Comparison of ENCODE assay signal across 8 mouse cellular contexts in the genomic region with DNA sequence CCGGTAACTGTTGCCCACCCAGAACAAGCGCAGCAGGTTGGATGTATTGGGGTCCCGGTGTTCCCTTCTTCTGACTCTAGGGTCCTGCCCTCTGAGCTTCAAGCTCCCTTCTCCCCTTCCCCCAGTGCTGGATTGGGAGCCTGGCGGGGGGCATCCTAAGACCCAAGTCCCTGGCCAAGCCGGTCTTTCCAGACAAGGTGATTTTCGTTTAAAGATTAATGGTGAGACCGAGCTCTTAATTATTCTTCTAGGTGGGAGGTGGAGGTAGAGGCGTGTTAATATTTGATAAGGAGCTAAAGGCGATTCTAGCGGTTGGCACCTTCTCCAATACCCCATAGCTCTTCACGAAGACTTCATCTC. TPM values are rescaled to one million over a fixed set of nuclear protein-coding genes. Genes with fewer than 3 reads are reported as not detected.
A peak's percentile ranks its signal among the peaks of the same experiment; 100 is the strongest.
DNase-seq lines count a peak whose midpoint lies in the region; ATAC-seq lines count a peak whose summit lies in the region.

No protein-coding gene starts in this region.

- no peaks in the 10 kb centered on the region for H3K9me3 ChIP-seq in lung, embryonic 15.5 days
- H3K9me3 ChIP-seq in forebrain, embryonic 16.5 days (ENCODE audit: control insufficient read depth, low read length) = no peaks in the 10 kb centered on the region
- no peaks in the 10 kb centered on the region for H3K9me3 ChIP-seq in kidney, embryonic 16.5 days (ENCODE audit: low read length)
- H3K9me3 ChIP-seq in neural tube, embryonic 13.5 days = no peaks in the 10 kb centered on the region

- H3K4me2 ChIP-seq in lung, embryonic 15.5 days = peak overlapping the region; percentile 47
- peak overlapping the region; percentile 53 for H3K4me2 ChIP-seq in forebrain, embryonic 16.5 days (ENCODE audit: low read length)
- H3K4me2 ChIP-seq in kidney, embryonic 16.5 days (replicated peaks; ENCODE audit: low read depth, low read length) = peak overlapping the region; percentile 69
- H3K4me2 ChIP-seq in neural tube, embryonic 13.5 days = peak overlapping the region; percentile 64

- H3K4me3 ChIP-seq in lung, embryonic 15.5 days = peak overlapping the region; percentile 13; the same call in 1 of the 2 replicates
- peak overlapping the region; percentile 36 for H3K4me3 ChIP-seq in forebrain, embryonic 16.5 days (replicated peaks; ENCODE audit: low read length)
- H3K4me3 ChIP-seq in kidney, embryonic 16.5 days (ENCODE audit: low read length) = peak overlapping the region; percentile 50
- H3K4me3 ChIP-seq in neural tube, embryonic 13.5 days = peak overlapping the region; percentile 35

- DNase-seq in lung, postnatal 36 days = no peak
- no peak for DNase-seq in urinary bladder, adult 18-20 months (ENCODE audit: low spot score in 2 of 2)
- DNase-seq in spleen, postnatal 14 days (ENCODE audit: low spot score in 2 of 2) = no peak

- no peak overlapping the region for H3K27ac ChIP-seq in lung, embryonic 15.5 days
- no peak overlapping the region for H3K27ac ChIP-seq in forebrain, embryonic 16.5 days (ENCODE audit: low read length)
- peak overlapping the region; percentile 83 for H3K27ac ChIP-seq in kidney, embryonic 16.5 days (ENCODE audit: low read length)
- H3K27ac ChIP-seq in neural tube, embryonic 13.5 days (replicated peaks) = no peak overlapping the region

- no peak for ATAC-seq in lung, embryonic 15.5 days (ENCODE audit: borderline replicate concordance, extremely low read depth, low FRiP score, low TSS enrichment)
- no peak for ATAC-seq in forebrain, embryonic 16.5 days
- ATAC-seq in kidney, embryonic 16.5 days (ENCODE audit: low FRiP score, low TSS enrichment) = peak; percentile 36; the same call in 1 of the 2 replicates
- peak; percentile 8; the same call in 1 of the 2 replicates for ATAC-seq in neural tube, embryonic 13.5 days (ENCODE audit: low read depth)
- ATAC-seq in CD4-positive, CD25-positive, alpha-beta regulatory T cell, adult 4 months = no peak

- WGBS in lung, embryonic 15.5 days = 6% methylated on average over 11 of the region's 11 CpGs
- under 1% methylated on average over 11 of the region's 11 CpGs for WGBS in forebrain, embryonic 16.5 days
- WGBS in kidney, embryonic 16.5 days = 1% methylated on average over 11 of the region's 11 CpGs
- WGBS in neural tube, embryonic 13.5 days = 5% methylated on average over 11 of the region's 11 CpGs

- H3K27me3 ChIP-seq in lung, embryonic 15.5 days = peaks cover 42% of the 10 kb centered on the region
- H3K27me3 ChIP-seq in forebrain, embryonic 16.5 days (replicated peaks; ENCODE audit: control insufficient read depth, insufficient read depth, low read length) = peaks cover 44% of the 10 kb centered on the region
- peaks cover 32% of the 10 kb centered on the region for H3K27me3 ChIP-seq in kidney, embryonic 16.5 days (ENCODE audit: insufficient read depth, low read length)
- peaks cover 47% of the 10 kb centered on the region for H3K27me3 ChIP-seq in neural tube, embryonic 13.5 days

- no peak overlapping the region for H3K9ac ChIP-seq in lung, embryonic 15.5 days
- H3K9ac ChIP-seq in forebrain, embryonic 16.5 days (replicated peaks; ENCODE audit: low read depth, low read length) = no peak overlapping the region
- peak overlapping the region; percentile 54; the same call in 1 of the 2 replicates for H3K9ac ChIP-seq in kidney, embryonic 16.5 days (replicated peaks; ENCODE audit: low read length)
- peak overlapping the region; percentile 53; the same call in 1 of the 2 replicates for H3K9ac ChIP-seq in neural tube, embryonic 13.5 days

- no peaks in the 10 kb centered on the region for H3K36me3 ChIP-seq in lung, embryonic 15.5 days
- H3K36me3 ChIP-seq in forebrain, embryonic 16.5 days (ENCODE audit: control insufficient read depth, insufficient read depth) = no peaks in the 10 kb centered on the region
- no peaks in the 10 kb centered on the region for H3K36me3 ChIP-seq in kidney, embryonic 16.5 days (ENCODE audit: insufficient read depth, low read length)
- no peaks in the 10 kb centered on the region for H3K36me3 ChIP-seq in neural tube, embryonic 13.5 days

- H3K4me1 ChIP-seq in lung, embryonic 15.5 days = peaks cover 22% of the 10 kb centered on the region
- H3K4me1 ChIP-seq in forebrain, embryonic 16.5 days (replicated peaks; ENCODE audit: control insufficient read depth, insufficient read depth, low read length) = peaks cover 14% of the 10 kb centered on the region
- peaks cover 34% of the 10 kb centered on the region for H3K4me1 ChIP-seq in kidney, embryonic 16.5 days (ENCODE audit: insufficient read depth, low read length)
- peaks cover 21% of the 10 kb centered on the region for H3K4me1 ChIP-seq in neural tube, embryonic 13.5 days (replicated peaks)

RNA-seq across cellular contexts. Expression of a gene that starts 0.7 kb away (rescaled TPM):
- 0.58 and 0.85 TPM in 2 replicates for polyA plus RNA-seq in lung, embryonic 15.5 days (2015; fragmentation: Nextera tagmentation; extraction: Ambion mirVana)
- polyA plus RNA-seq in forebrain, embryonic 16.5 days (2015; fragmentation: Nextera tagmentation; extraction: Ambion mirVana) = 2.5 and 2.6 TPM in 2 replicates
- 86.5 and 95.7 TPM in 2 replicates for polyA plus RNA-seq in kidney, embryonic 16.5 days (2015; fragmentation: Nextera tagmentation; extraction: Ambion mirVana)
- polyA plus RNA-seq in neural tube, embryonic 13.5 days (2015; fragmentation: Nextera tagmentation; extraction: Ambion mirVana) = 6.3 and 6.4 TPM in 2 replicates
- not detected for polyA plus RNA-seq in CD4-positive, CD25-positive, alpha-beta regulatory T cell, adult 4 months (2017; shearing (Covaris generic))

RNA-seq across cellular contexts. Expression of a gene that starts 42.1 kb away (rescaled TPM):
- 61.0 and 62.6 TPM in 2 replicates for polyA plus RNA-seq in lung, embryonic 15.5 days (2015; fragmentation: Nextera tagmentation; extraction: Ambion mirVana)
- polyA plus RNA-seq in forebrain, embryonic 16.5 days (2015; fragmentation: Nextera tagmentation; extraction: Ambion mirVana) = 60.8 and 66.9 TPM in 2 replicates
- polyA plus RNA-seq in kidney, embryonic 16.5 days (2015; fragmentation: Nextera tagmentation; extraction: Ambion mirVana) = 57.6 and 61.6 TPM in 2 replicates
- 65.4 and 68.0 TPM in 2 replicates for polyA plus RNA-seq in neural tube, embryonic 13.5 days (2015; fragmentation: Nextera tagmentation; extraction: Ambion mirVana)
- polyA plus RNA-seq in CD4-positive, CD25-positive, alpha-beta regulatory T cell, adult 4 months (2017; shearing (Covaris generic)) = 10 to 100 TPM; 29.9 to 38.1 TPM

Comparison
In these comparisons a context has a peak if more than half of its experiments do, and no peak if none do; other contexts are left out.
1. ATAC-seq: peak in kidney, embryonic 16.5 days (single experiment) and neural tube, embryonic 13.5 days (single experiment); none in lung, embryonic 15.5 days (single experiment), forebrain, embryonic 16.5 days (single experiment) and CD4-positive, CD25-positive, alpha-beta regulatory T cell, adult 4 months (single experiment).
2. H3K9ac ChIP-seq: peak in kidney, embryonic 16.5 days (single experiment) and neural tube, embryonic 13.5 days (single experiment); none in lung, embryonic 15.5 days (single experiment) and forebrain, embryonic 16.5 days (single experiment).
3. RNA of a gene that starts 0.7 kb away (polyA plus RNA-seq): 86.5 to 95.7 TPM in kidney, embryonic 16.5 days; 6.3 to 6.4 TPM in neural tube, embryonic 13.5 days, 2.5 to 2.6 TPM in forebrain, embryonic 16.5 days, 0.58 to 0.85 TPM in lung, embryonic 15.5 days and not detected in CD4-positive, CD25-positive, alpha-beta regulatory T cell, adult 4 months; every median in the first group is over 10 times any median in the second.
4. Peak in every context shown above with its lines, with median percentiles within 50 percentile points of each other: H3K4me2 ChIP-seq and H3K4me3 ChIP-seq.